Mouse (Mus musculus) brown adipose tissue, adult 24 weeks (tissue): ENCODE data around the gene Prickle4. TPM values are rescaled to one million over a fixed set of nuclear protein-coding genes. Genes with fewer than 3 reads are reported as not detected.

Experiments
- H3K27ac ChIP-seq: fragments of 200-500 bp; replicated peaks from 2 replicates; pipeline ENCODE4 v1.5.1; 2012; ENCODE audit warnings: low read depth, mild to moderate bottlenecking, low read length
- H3K4me1 ChIP-seq: fragments of 200-500 bp; 2 replicates; pipeline ENCODE4 v1.6.1; 2012; ENCODE audit warnings: low read length, mixed read lengths; ENCODE audit not compliant: control insufficient read depth, insufficient read depth, insufficient read length
- H3K4me3 ChIP-seq: fragments of 200-500 bp; 2 replicates; pipeline ENCODE4 v1.5.1; 2012; ENCODE audit warnings: low read depth, mild to moderate bottlenecking, low read length, moderate library complexity; ENCODE audit not compliant: insufficient read depth
- polyA plus RNA-seq: library from polyadenylated mRNA; stranded (reverse); fragments of >200 nt; gene quantifications from 2 replicates; pipeline ENCODE4 v1.2.4, GENCODE M21; 2012; ENCODE audit not compliant: missing spikeins, insufficient read depth, insufficient read length

The Prickle4 gene
- polyA plus RNA-seq, 1 experiment, result 3.5 TPM

- H3K27ac ChIP-seq, result no peak overlapping the region
- H3K4me1 ChIP-seq, result no peaks in the 10 kb centered on the region
- H3K4me3 ChIP-seq, result no peak overlapping the region
Measured at GRCm38 (mm10) chr17:47715037-47715436, 20.5 kb upstream of the Prickle4 start.

- no peak overlapping the region for H3K27ac ChIP-seq
- H3K4me3 ChIP-seq, result no peak overlapping the region
- H3K4me1 ChIP-seq, result no peaks in the 10 kb centered on the region
Measured at GRCm38 (mm10) chr17:47712889-47713571, 18.5 kb upstream of the Prickle4 start.

GRCm38 (mm10) chr17:47711883-47712282, 17.3 kb upstream of the Prickle4 start:
- Histone ChIP-seq H3K4me3 (no peak overlapping the region), H3K27ac (no peak overlapping the region), H3K4me1 (no peaks in the 10 kb centered on the region)

- no peak overlapping the region for H3K4me3 ChIP-seq
- H3K27ac ChIP-seq, result no peak overlapping the region
- H3K4me1 ChIP-seq, result no peaks in the 10 kb centered on the region
Measured at GRCm38 (mm10) chr17:47710036-47710435, 15.5 kb upstream of the Prickle4 start.

GRCm38 (mm10) chr17:47708972-47709371, 14.4 kb upstream of the Prickle4 start:
- no peaks in the 10 kb centered on the region for H3K4me1 ChIP-seq
- no peak overlapping the region for H3K4me3 ChIP-seq
- H3K27ac ChIP-seq, result no peak overlapping the region

GRCm38 (mm10) chr17:47707961-47708360, 13.4 kb upstream of the Prickle4 start:
- H3K27ac ChIP-seq, result no peak overlapping the region
- H3K4me1 ChIP-seq, result no peaks in the 10 kb centered on the region
- H3K4me3 ChIP-seq, result no peak overlapping the region

- no peak overlapping the region for H3K27ac ChIP-seq
- no peaks in the 10 kb centered on the region for H3K4me1 ChIP-seq
Measured at GRCm38 (mm10) chr17:47706196-47706595, 11.7 kb upstream of the Prickle4 start.

GRCm38 (mm10) chr17:47704692-47705091, 10.2 kb upstream of the Prickle4 start:
- Histone ChIP-seq H3K27ac (no peak overlapping the region), H3K4me3 (no peak overlapping the region), H3K4me1 (no peaks in the 10 kb centered on the region)

More at GRCm38 (mm10) chr17:47706196-47706595, 11.7 kb upstream of the Prickle4 start:
- H3K4me3 ChIP-seq, result no peak overlapping the region

GRCm38 (mm10) chr17:47703556-47703955, 9.0 kb upstream of the Prickle4 start:
- H3K27ac ChIP-seq, result no peak overlapping the region
- H3K4me3 ChIP-seq, result no peak overlapping the region
- H3K4me1 ChIP-seq, result no peaks in the 10 kb centered on the region

- no peak overlapping the region for H3K27ac ChIP-seq
- no peaks in the 10 kb centered on the region for H3K4me1 ChIP-seq
- no peak overlapping the region for H3K4me3 ChIP-seq
Measured at GRCm38 (mm10) chr17:47702548-47703345, 8.2 kb upstream of the Prickle4 start.

GRCm38 (mm10) chr17:47701793-47702192, 7.3 kb upstream of the Prickle4 start:
- Histone ChIP-seq H3K27ac (no peak overlapping the region), H3K4me3 (no peak overlapping the region), H3K4me1 (no peaks in the 10 kb centered on the region)

GRCm38 (mm10) chr17:47699055-47699454, 4.5 kb upstream of the Prickle4 start:
- no peak overlapping the region for H3K27ac ChIP-seq

GRCm38 (mm10) chr17:47698156-47698555, 3.6 kb upstream of the Prickle4 start:
- Histone ChIP-seq H3K4me1 (no peaks in the 10 kb centered on the region), H3K27ac (no peak overlapping the region), H3K4me3 (no peak overlapping the region)

More at GRCm38 (mm10) chr17:47699055-47699454, 4.5 kb upstream of the Prickle4 start:
- H3K4me1 ChIP-seq, result no peaks in the 10 kb centered on the region
- H3K4me3 ChIP-seq, result no peak overlapping the region

GRCm38 (mm10) chr17:47695337-47695710, 788 bp upstream of the Prickle4 start:
- Histone ChIP-seq H3K4me3 (peak overlapping the region; percentile 78), H3K4me1 (no peaks in the 10 kb centered on the region), H3K27ac (no peak overlapping the region)

- Histone ChIP-seq H3K4me1 (no peaks in the 10 kb centered on the region; the same call in 1 of the 2 replicates), H3K27ac (peak within 1 kb of the TSS; percentile 73), H3K4me3 (peak within 1 kb of the TSS; percentile 78)
Measured at GRCm38 (mm10) chr17:47694442-47694502, 264 bp downstream of the Prickle4 start, which contains the start of gene Gm21981. TSS of gene Gm21981 (minus strand) at chr17:47694455.
